Comparison of ENCODE assay signal across 9 mouse cellular contexts in the genomic region with DNA sequence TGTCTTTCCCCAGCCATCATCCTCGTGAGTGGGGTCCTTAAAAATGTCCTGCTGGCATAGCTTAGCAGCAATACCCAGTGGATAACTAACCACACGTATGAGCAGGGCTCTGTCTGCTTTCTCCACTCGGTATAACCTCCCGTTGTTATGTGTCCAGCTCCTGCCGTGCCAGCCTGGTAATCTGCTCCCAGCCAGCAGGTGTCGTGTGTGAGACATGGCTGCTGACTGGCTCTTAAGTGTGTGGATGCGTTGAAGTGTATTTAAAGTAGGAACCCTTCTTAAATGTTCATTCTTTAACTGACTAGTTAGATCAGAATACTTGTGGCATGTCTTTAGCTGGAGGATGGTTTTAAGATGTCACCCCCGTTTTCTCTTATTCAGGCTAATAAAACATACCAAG.
DNase-seq lines count a peak whose midpoint lies in the region; ATAC-seq and TF ChIP-seq lines count a peak whose summit lies in the region.
"Had no signal": no experiment of that assay in that cellular context is flagged by ENCODE, and none has a peak within 500 bp of the region (broad histone marks: within the 10 kb centered on the region; RNA-seq: fewer than 3 reads in every experiment).

No protein-coding gene starts in this region.

- ATAC-seq in embryonic facial prominence, embryonic 11.5 days (replicated peaks; ENCODE audit: insufficient number of reproducible peaks, low FRiP score, low TSS enrichment, low read depth) = 0 out of 2 replicates have a peak, but pooled peaks have one; percentile 72
- ATAC-seq in lung, postnatal 0 days = peak; percentile 74

- TF ChIP-seq CTCF in lung, postnatal 0 days (IDR thresholded peaks at IDR 0.05) = peak; percentile 97

- H3K27ac ChIP-seq in embryonic facial prominence, embryonic 11.5 days (replicated peaks; ENCODE audit: low read depth, low read length) = no peak overlapping the region
- H3K27ac ChIP-seq in lung, postnatal 0 days (ENCODE audit: low read length) = no peak overlapping the region
- H3K27ac ChIP-seq: heart, embryonic 13.5 days had no signal

- H3K4me1 ChIP-seq in embryonic facial prominence, embryonic 11.5 days (ENCODE audit: control insufficient read depth, insufficient read depth, low read length) = no peaks in the 10 kb centered on the region
- no peaks in the 10 kb centered on the region for H3K4me1 ChIP-seq in lung, postnatal 0 days (ENCODE audit: insufficient read depth, low read depth, low read length)
- H3K4me1 ChIP-seq: heart, embryonic 13.5 days had no signal

- DNase-seq in CD8-positive naive resting alpha-beta T cell, adult 2 months (ENCODE audit: low read depth in 2 of 2, low spot score in 2 of 2) = peak; percentile 3 to 4
- DNase-seq in adipocyte (ENCODE audit: low spot score) = peak; percentile 87
- DNase-seq in embryonic facial prominence, embryonic 11.5 days (ENCODE audit: low spot score) = peak; percentile 67
- DNase-seq in heart, postnatal 36 days = peak; percentile 55 to 60
- DNase-seq in kidney, postnatal 4 days = peak; percentile 73 to 79
- peak; percentile 86 for DNase-seq in lung, postnatal 0 days (ENCODE audit: low spot score)
- peak; percentile 55 for DNase-seq in ovary, postnatal 36 days (ENCODE audit: low spot score)
- peak; percentile 49 to 52 for DNase-seq in urinary bladder, postnatal 36 days (ENCODE audit: low spot score in 2 of 2)

- 53% methylated on average over 8 of the region's 8 CpGs for WGBS in embryonic facial prominence, embryonic 11.5 days
- 25% methylated on average over 8 of the region's 8 CpGs for WGBS in lung, postnatal 0 days

- H3K27me3 ChIP-seq in embryonic facial prominence, embryonic 11.5 days (ENCODE audit: control insufficient read depth, insufficient read depth, low read length) = no peaks in the 10 kb centered on the region
- H3K27me3 ChIP-seq in lung, postnatal 0 days (replicated peaks; ENCODE audit: insufficient read depth, low read length) = no peaks in the 10 kb centered on the region
- H3K27me3 ChIP-seq: heart, embryonic 13.5 days had no signal

- intact Hi-C loops in heart, postnatal 36 days (cut with DNase I) = loop anchor here (1.0 to 2.0 kb wide), 2 partner anchors 293 to 319 kb away; no protein-coding TSS in a partner anchor

- no peak overlapping the region for H3K9ac ChIP-seq in embryonic facial prominence, embryonic 11.5 days (replicated peaks; ENCODE audit: low read length)
- H3K9ac ChIP-seq in lung, postnatal 0 days (replicated peaks; ENCODE audit: low read depth) = no peak overlapping the region
- H3K9ac ChIP-seq: heart, embryonic 13.5 days had no signal

- no peak overlapping the region for H3K4me3 ChIP-seq in embryonic facial prominence, embryonic 11.5 days (ENCODE audit: low read depth, low read length)
- H3K4me3 ChIP-seq in lung, postnatal 0 days (ENCODE audit: low read depth, low read length) = no peak overlapping the region
- H3K4me3 ChIP-seq: heart, embryonic 13.5 days had no signal

- no peaks in the 10 kb centered on the region for H3K36me3 ChIP-seq in embryonic facial prominence, embryonic 11.5 days (replicated peaks; ENCODE audit: control insufficient read depth, insufficient read depth, low read depth, low read length)
- H3K36me3 ChIP-seq in lung, postnatal 0 days (ENCODE audit: insufficient read depth, low read length) = 0 out of 2 replicates have a peak, but pooled peaks cover 11% of the 10 kb centered on the region

- no peak for TF ChIP-seq EP300 in lung, postnatal 0 days (IDR thresholded peaks at IDR 0.05)

- no peaks in the 10 kb centered on the region for H3K9me3 ChIP-seq in embryonic facial prominence, embryonic 11.5 days (replicated peaks; ENCODE audit: control insufficient read depth, low read length)
- no peaks in the 10 kb centered on the region for H3K9me3 ChIP-seq in lung, postnatal 0 days (ENCODE audit: low read length)
- H3K9me3 ChIP-seq: heart, embryonic 13.5 days had no signal

- H3K4me2 ChIP-seq in embryonic facial prominence, embryonic 11.5 days (ENCODE audit: low read depth, low read length) = no peak overlapping the region
- no peak overlapping the region for H3K4me2 ChIP-seq in lung, postnatal 0 days (replicated peaks; ENCODE audit: low read depth, low read length)
- H3K4me2 ChIP-seq: heart, embryonic 13.5 days had no signal

Comparison
In these comparisons a context has a peak if more than half of its experiments do, and no peak if none do; other contexts are left out.
1. DNase-seq: peak in every context shown above with its lines; median percentile 87 in adipocyte; 86 in lung, postnatal 0 days; 76 in kidney, postnatal 4 days; 67 in embryonic facial prominence, embryonic 11.5 days; 58 in heart, postnatal 36 days; 55 in ovary, postnatal 36 days; 50 in urinary bladder, postnatal 36 days; 4 in CD8-positive naive resting alpha-beta T cell, adult 2 months.